Mouse (Mus musculus): Measurements from ENCODE around the gene 2610008E11Rik.
"Not testable (repeated sequence)": the region's sequence is repeated elsewhere in the genome, so short reads cannot be mapped to it uniquely, and the experiment has no call there.

DNA sequence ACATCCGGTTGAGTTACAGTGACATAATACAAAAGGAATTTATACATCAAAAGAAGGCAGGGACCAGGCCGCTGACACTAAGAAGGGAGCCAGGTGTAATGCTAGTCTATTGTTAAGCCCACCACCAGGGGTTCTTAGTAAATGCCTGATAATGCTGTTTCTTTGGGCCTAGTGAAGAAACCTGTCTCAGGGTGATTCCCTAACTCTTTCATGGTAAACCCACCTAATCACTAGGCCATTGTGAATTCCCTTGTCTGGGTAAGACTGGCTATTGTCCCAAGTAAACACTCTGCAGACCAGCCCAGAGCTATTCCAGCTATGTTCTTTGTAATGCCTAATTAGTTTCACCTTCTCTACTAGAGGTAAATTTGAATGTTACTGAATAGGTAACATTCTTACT lies 54.9 kb downstream of the 2610008E11Rik start:
- TF ChIP-seq CTCF (IDR thresholded peaks at IDR 0.05; ENCODE audit: low read depth, low read length); POLR2A (IDR thresholded peaks at IDR 0.05; ENCODE audit: extremely low read depth, insufficient read depth, low read length): not testable (repeated sequence)

Measured in liver, adult 2 months (tissue).